Mouse (Mus musculus): ENCODE data around the gene Pex14. TPM values are rescaled to one million over a fixed set of nuclear protein-coding genes. Genes with fewer than 3 reads are reported as not detected.
A peak's percentile ranks its signal among the peaks of the same experiment; 100 is the strongest.

Gene Pex14
- polyA plus RNA-seq, 1 experiment from 2014 or later, result 53.9 TPM

DNA sequence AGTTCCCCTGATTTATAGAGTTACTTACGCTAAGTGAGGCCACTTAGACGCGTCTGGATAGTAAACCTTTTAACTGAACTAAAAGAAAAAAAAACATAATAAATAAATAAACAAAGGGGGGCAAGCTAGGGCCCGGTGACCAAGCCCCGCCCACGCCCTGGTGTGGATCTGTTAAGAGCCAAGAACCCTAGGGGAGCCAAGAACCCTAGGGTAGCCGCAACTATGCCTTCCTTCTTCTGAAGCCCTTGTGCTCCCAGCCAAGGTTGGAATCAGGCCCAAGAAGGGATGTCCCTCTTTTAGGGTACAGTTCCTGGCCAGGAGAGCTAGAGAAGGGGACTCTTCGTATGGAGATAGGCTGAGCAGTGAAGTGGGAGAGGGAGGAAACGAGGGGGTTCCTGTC is 176.3 kb downstream of the Pex14 start:
- H3K4me3 ChIP-seq, result no peak overlapping the region
- no peaks in the 10 kb centered on the region for H3K36me3 ChIP-seq
- no peaks in the 10 kb centered on the region for H3K9me3 ChIP-seq
- H3K4me1 ChIP-seq, result peaks cover 69% of the 10 kb centered on the region
- H3K27ac ChIP-seq (replicated peaks), result no peak overlapping the region
- H3K4me2 ChIP-seq (replicated peaks), result no peak overlapping the region
- H3K27me3 ChIP-seq, result peaks cover 98% of the 10 kb centered on the region
- H3K9ac ChIP-seq (replicated peaks), result no peak overlapping the region
- 78% methylated on average over 9 of the region's 9 CpGs for WGBS
- no peak for ATAC-seq (ENCODE audit: low FRiP score, low read depth)

DNA sequence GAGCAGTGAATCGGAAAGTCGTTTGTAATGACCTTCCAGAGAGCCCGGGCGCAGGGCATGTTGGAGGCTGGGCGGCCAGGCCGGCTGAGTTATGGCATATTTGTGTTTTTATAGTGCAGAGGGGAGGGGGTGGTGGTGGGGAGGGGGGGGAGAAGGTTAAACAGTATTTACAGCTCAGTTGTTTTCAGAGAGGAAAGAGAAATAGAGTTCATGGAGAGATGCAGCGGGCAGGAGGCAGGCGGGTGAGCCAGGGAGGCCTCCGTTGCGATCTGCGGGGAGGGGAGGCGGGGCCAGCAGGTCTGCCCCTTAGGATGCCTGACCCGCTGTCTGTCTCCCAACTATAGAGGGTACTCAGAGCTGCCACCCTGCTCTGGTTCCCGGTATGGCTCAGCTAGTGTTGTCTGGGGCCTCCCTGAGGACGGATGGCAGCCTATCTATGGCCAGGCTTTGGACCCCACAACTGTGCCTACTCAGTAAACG is 177.4 kb downstream of the Pex14 start:
- H3K4me1 ChIP-seq, result peaks cover 66% of the 10 kb centered on the region

DNA sequence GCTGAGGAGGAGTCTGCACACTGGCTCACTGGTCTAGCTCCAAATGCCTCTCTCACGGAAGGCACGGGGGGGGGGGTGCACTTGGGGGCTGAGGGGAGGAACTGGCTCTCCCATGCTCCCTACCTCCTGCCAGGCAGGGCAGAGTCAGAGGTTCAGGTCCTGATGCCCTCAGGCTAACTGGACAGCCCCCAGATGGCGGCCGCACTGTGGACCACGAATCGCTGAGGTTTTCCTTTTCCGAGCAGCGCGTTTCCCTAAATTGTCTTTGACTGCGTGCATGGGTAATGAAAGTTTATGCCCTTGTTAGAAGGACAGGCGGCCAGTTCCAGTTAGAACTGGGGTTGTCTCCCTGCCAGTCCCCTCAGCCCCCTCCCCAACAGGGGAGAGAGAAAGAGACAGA is 179.1 kb downstream of the Pex14 start:
- WGBS, result 79% methylated on average over 9 of the region's 11 CpGs
- H3K4me3 ChIP-seq, result no peak overlapping the region
- peaks cover 97% of the 10 kb centered on the region for H3K27me3 ChIP-seq
- no peak overlapping the region for H3K27ac ChIP-seq (replicated peaks)
- H3K4me2 ChIP-seq (replicated peaks), result no peak overlapping the region
- no peaks in the 10 kb centered on the region for H3K9me3 ChIP-seq
- H3K36me3 ChIP-seq, result no peaks in the 10 kb centered on the region
- ATAC-seq (ENCODE audit: low FRiP score, low read depth), result no peak
- H3K9ac ChIP-seq (replicated peaks), result no peak overlapping the region
- peaks cover 56% of the 10 kb centered on the region for H3K4me1 ChIP-seq

More for the DNA sequence above, 177.4 kb downstream of the Pex14 start:
- H3K4me2 ChIP-seq (replicated peaks), result peak overlapping the region; percentile 43
- H3K9ac ChIP-seq (replicated peaks), result peak overlapping the region; percentile 17; the same call in 1 of the 2 replicates
- WGBS, result 10% methylated on average over 16 of the region's 16 CpGs
- peak overlapping the region; percentile 18 for H3K4me3 ChIP-seq
- peak overlapping the region; percentile 44 for H3K27ac ChIP-seq (replicated peaks)
- H3K36me3 ChIP-seq, result no peaks in the 10 kb centered on the region
- H3K27me3 ChIP-seq, result peaks cover 98% of the 10 kb centered on the region
- peak; percentile 34; the same call in 1 of the 2 replicates for ATAC-seq (ENCODE audit: low FRiP score, low read depth)
- H3K9me3 ChIP-seq, result no peaks in the 10 kb centered on the region

DNA sequence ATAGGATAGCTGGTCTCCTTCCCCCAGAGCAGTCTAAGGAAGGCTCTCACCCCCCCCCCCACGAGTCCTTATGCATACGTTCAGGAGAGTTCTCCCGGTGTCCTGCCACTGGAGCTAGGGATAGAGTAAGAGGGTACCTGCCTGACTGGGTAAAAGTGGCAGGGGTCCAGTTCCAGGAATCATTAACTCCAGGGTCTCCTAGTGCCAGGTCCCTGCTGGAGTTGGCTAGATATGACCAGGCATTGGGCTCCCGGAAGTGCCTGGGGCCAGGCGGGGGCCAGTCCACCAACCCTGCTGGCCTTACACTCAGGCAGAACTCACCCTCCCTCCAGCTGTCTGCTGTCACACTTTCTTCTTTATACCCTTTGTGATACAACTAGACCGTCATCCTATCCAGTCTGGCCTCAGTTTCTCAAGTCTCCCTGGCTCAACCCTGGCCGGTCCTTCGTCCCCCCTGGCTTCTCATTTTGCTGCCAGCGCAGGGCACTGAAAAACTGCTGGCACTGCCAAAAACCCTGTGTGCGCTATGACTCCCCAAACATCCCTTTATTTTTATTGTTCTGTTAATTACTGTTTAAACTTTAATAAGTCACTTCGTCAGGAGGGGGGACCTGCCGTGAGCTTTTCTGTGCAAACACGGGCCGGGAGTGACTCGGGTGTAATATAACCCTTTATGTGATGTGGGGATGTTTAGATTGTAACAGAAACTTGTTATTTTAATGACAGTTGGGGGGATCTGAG is 180.8 kb downstream of the Pex14 start:
- 72% methylated on average over 15 of the region's 15 CpGs for WGBS
- Histone ChIP-seq H3K4me3 (no peak overlapping the region), H3K27ac (replicated peaks) (no peak overlapping the region), H3K4me1 (peaks cover 55% of the 10 kb centered on the region), H3K27me3 (peaks cover 97% of the 10 kb centered on the region), H3K9ac (replicated peaks) (no peak overlapping the region), H3K9me3 (no peaks in the 10 kb centered on the region), H3K36me3 (no peaks in the 10 kb centered on the region), H3K4me2 (replicated peaks) (no peak overlapping the region)
- no peak for ATAC-seq (ENCODE audit: low FRiP score, low read depth)

DNA sequence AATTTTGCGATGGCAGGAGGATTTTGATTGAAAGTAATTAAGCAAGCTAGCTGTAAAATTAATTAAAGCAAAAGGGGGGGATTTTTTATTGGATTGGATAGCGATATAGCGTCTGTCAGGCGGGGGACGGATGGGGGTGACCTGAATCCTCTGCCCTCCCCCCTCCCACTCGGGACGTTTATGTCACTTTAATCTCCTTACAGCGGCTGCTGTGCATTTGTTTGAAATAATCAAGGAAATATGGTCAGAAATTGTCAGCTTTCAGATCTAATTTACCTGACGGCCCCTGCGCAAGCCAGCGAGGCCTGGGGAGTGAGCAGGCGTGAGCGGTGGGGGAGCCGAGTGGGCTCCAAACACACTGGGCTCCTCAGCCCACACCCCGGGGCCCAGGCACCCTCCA is 183.8 kb downstream of the Pex14 start:
- no peak overlapping the region for H3K4me2 ChIP-seq (replicated peaks)
- no peaks in the 10 kb centered on the region for H3K9me3 ChIP-seq
- 0 out of 2 replicates have a peak overlapping the region, but pooled peaks have one; percentile 25 for H3K27ac ChIP-seq (replicated peaks)
- no peak for ATAC-seq (ENCODE audit: low FRiP score, low read depth)
- peaks cover 99% of the 10 kb centered on the region for H3K27me3 ChIP-seq
- WGBS, result 72% methylated on average over 15 of the region's 15 CpGs
- H3K9ac ChIP-seq (replicated peaks), result no peak overlapping the region
- peaks cover 43% of the 10 kb centered on the region for H3K4me1 ChIP-seq
- no peak overlapping the region for H3K4me3 ChIP-seq
- H3K36me3 ChIP-seq, result no peaks in the 10 kb centered on the region

DNA sequence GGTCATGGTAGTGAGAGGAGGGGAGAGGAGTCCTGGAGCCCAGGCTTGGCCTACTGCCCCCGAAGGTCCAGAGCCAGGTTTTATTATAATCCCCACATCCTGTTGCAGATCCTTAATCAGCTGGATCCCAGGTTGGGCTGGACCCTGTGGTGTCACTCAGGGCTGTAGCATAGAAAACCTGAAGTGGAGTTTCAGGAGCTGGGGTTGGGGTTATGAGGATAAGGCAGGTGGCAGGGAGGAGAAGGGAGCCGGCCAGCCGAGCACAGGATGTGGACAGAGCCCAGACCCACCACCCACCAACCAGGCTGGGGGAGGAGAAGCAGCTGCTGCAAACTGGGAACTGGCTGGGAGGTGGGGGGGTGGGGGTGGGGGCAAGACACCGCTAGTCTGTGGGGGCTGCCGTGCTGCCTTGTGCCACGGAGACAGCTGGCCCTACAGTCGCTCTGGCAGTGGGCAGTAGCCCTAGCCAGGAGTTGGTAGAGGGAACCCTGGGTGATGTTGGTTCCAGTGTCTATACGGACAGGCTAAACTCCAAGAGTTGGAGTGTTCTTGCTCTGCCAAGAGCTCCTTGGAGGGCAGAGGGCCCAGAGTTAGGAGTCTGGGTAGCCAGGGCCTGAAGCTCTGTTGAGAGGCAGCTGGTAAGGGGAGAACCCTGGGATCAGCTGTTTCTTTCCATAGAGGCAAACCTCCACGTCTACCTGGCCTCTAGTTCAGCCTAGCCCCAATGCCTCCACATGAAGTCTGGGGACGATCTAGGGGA is 184.6 kb downstream of the Pex14 start:
- Histone ChIP-seq H3K4me1 (peaks cover 38% of the 10 kb centered on the region), H3K27me3 (peaks cover 99% of the 10 kb centered on the region), H3K36me3 (no peaks in the 10 kb centered on the region), H3K9ac (replicated peaks) (no peak overlapping the region), H3K27ac (replicated peaks) (peak overlapping the region; percentile 26; the same call in 1 of the 2 replicates), H3K4me2 (replicated peaks) (no peak overlapping the region), H3K9me3 (no peaks in the 10 kb centered on the region), H3K4me3 (no peak overlapping the region)
- peak; percentile 87 for ATAC-seq (ENCODE audit: low FRiP score, low read depth)
- 43% methylated on average over 10 of the region's 10 CpGs for WGBS

DNA sequence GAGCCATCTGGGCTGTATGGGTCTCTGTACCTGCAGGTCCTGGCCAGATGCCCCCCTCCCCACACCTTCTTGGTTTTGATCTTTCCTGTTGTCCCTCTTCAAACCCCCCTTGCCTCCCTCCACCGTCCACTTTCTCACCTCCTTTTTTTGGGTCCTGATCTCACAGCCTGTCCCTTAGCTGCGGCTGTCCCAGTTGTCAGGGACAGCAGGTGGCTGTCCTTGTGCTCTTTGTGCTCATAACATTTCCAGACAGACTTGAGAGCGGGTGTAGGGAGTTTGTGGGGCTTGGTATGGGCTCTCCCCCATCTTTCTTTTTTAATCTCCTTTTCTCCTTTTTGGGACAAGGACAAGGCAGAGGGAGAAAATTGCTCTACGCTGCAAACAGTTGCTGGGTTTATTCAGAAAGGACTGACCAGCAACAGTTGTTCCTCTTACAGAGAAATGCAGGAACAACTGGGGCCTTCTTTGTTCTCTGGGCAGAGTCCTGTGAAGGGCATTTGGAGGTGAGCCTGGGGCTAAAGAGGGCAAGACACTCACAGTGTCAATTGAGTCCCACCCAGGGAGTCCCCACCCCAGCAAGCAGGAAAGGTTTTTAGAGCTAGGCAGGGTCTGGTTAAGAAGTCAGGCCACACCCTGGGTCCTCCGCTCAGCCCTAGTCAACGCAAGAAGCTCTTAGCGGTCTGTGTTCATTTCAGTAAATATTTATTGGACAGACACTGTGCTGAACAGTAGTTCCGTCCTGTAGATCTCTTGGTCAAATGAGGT is 186.7 kb downstream of the Pex14 start:
- no peak for ATAC-seq (ENCODE audit: low FRiP score, low read depth)
- H3K9me3 ChIP-seq, result no peaks in the 10 kb centered on the region
- H3K4me1 ChIP-seq, result peaks cover 46% of the 10 kb centered on the region
- peaks cover 91% of the 10 kb centered on the region for H3K27me3 ChIP-seq
- H3K27ac ChIP-seq (replicated peaks), result no peak overlapping the region
- H3K4me2 ChIP-seq (replicated peaks), result no peak overlapping the region
- no peak overlapping the region for H3K4me3 ChIP-seq
- 56% methylated on average over 8 of the region's 8 CpGs for WGBS
- no peak overlapping the region for H3K9ac ChIP-seq (replicated peaks)
- H3K36me3 ChIP-seq, result no peaks in the 10 kb centered on the region

DNA sequence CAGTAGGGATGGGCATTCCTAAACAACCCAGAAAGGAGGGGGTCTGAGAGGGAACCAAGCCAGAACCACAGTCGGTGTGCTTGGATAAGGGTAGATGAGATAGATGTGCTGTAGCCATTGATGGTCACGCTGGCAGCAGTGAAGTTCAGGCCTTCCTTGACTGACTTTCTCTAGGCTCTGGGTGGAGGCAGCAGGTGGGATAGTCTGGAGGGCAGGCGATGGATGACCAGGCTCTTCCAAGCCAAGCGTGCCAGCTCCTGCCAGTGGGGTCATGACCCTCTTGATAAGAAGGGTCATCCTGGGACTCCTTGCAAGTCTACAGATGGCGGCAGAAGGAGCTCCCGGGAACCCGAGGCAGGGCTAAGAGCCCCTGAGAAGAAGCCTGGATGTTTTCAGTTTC is 187.5 kb downstream of the Pex14 start:
- peaks cover 44% of the 10 kb centered on the region for H3K4me1 ChIP-seq

More for the DNA sequence above, 187.5 kb downstream of the Pex14 start:
- ATAC-seq (ENCODE audit: low FRiP score, low read depth), result no peak
- no peak overlapping the region for H3K9ac ChIP-seq (replicated peaks)
- 66% methylated on average over 7 of the region's 7 CpGs for WGBS
- H3K27me3 ChIP-seq, result peaks cover 91% of the 10 kb centered on the region
- H3K36me3 ChIP-seq, result no peaks in the 10 kb centered on the region
- H3K27ac ChIP-seq (replicated peaks), result no peak overlapping the region
- no peak overlapping the region for H3K4me3 ChIP-seq
- no peak overlapping the region for H3K4me2 ChIP-seq (replicated peaks)
- H3K9me3 ChIP-seq, result no peaks in the 10 kb centered on the region

Other genes starting within 250 kb of the Pex14 start
- 25.3 and 26.4 TPM in 2 replicates for gene Dffa, start 4.3 kb upstream of the Pex14 start, polyA plus RNA-seq (2016; fragmentation: Nextera tagmentation; extraction: Ambion mirVana)
- 0.37 TPM in 1 of 2 replicates, not detected in the other for gene Cort, start 26.9 kb upstream of the Pex14 start, polyA plus RNA-seq (2016; fragmentation: Nextera tagmentation; extraction: Ambion mirVana)
- gene Cenps, start 37.8 kb upstream of the Pex14 start, polyA plus RNA-seq (2016; fragmentation: Nextera tagmentation; extraction: Ambion mirVana), result 38.2 and 41.6 TPM in 2 replicates
- 120 and 129 TPM in 2 replicates for gene Pgd, start 66.9 kb upstream of the Pex14 start, polyA plus RNA-seq (2016; fragmentation: Nextera tagmentation; extraction: Ambion mirVana)
- 141 and 144 TPM in 2 replicates for gene Kif1b, start 207.8 kb upstream of the Pex14 start, polyA plus RNA-seq (2016; fragmentation: Nextera tagmentation; extraction: Ambion mirVana)

Data from midbrain, embryonic 12.5 days (tissue).